22 mouse cellular contexts compared by ENCODE assay signal in the genomic region with DNA sequence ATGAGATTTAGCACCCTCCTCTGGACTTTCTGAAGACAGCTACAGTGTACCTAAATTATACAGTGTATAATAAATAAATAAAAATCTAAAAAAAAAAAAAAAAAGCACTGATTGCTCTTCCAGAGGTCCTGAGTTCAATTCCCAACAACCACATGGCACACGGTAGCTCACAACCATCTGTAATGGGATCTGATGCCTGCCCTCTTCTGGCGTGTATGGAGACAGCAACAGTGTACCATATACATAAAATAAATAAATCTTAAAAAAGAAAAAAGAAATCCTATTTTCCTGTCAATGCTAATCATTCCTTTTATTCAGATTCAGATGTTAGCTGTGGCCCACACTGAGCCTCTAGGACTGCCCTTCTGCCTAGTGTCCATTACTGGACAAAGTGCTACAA. TPM values are rescaled to one million over a fixed set of nuclear protein-coding genes. Genes with fewer than 3 reads are reported as not detected.
DNase-seq lines count a peak whose midpoint lies in the region; ATAC-seq and TF ChIP-seq lines count a peak whose summit lies in the region.
"Had no signal": no experiment of that assay in that cellular context is flagged by ENCODE, and none has a peak within 500 bp of the region (broad histone marks: within the 10 kb centered on the region; RNA-seq: fewer than 3 reads in every experiment).

No protein-coding gene starts in this region.

- peaks cover 21% of the 10 kb centered on the region for H3K36me3 ChIP-seq in heart, postnatal 0 days (replicated peaks; ENCODE audit: control insufficient read depth, insufficient read depth, low read length)
- H3K36me3 ChIP-seq in liver, postnatal 0 days (replicated peaks; ENCODE audit: insufficient read depth, low read length): peaks cover 10% of the 10 kb centered on the region
- H3K36me3 ChIP-seq in MEL (ENCODE audit: control insufficient read depth in 1 of 2, insufficient read depth in 2 of 2, low read length in 2 of 2): no peaks in the 10 kb centered on the region

- no peak overlapping the region for H3K4me3 ChIP-seq in heart, postnatal 0 days (ENCODE audit: low read depth, low read length)
- no peak overlapping the region for H3K4me3 ChIP-seq in liver, postnatal 0 days (ENCODE audit: low read depth, low read length)
- no peak overlapping the region for H3K4me3 ChIP-seq in MEL (ENCODE audit: control insufficient read depth in 1 of 2, insufficient read depth in 1 of 2, low read depth in 2 of 2, low read length in 2 of 2)
- H3K4me3 ChIP-seq in embryonic fibroblast, embryonic 13.5 days (ENCODE audit: insufficient read depth, low read length): no peak overlapping the region
- H3K4me3 ChIP-seq: embryonic facial prominence, embryonic 10.5 days; erythroblast, embryonic 14.5 days; heart, embryonic 10.5 days; hindbrain, embryonic 15.5 days; liver, embryonic 13.5 days had no signal

- peak; percentile 16 for TF ChIP-seq RAD21 in MEL (IDR thresholded peaks at IDR 0.05; ENCODE audit: low read depth, low read length)

- H3K79me2 ChIP-seq in MEL (ENCODE audit: control insufficient read depth, insufficient read depth, low read length, poor library complexity): no peaks in the 10 kb centered on the region

- no peak overlapping the region for H3K4me2 ChIP-seq in heart, postnatal 0 days (ENCODE audit: low read depth, low read length)
- H3K4me2 ChIP-seq in liver, postnatal 0 days (ENCODE audit: low read depth, low read length): no peak overlapping the region
- H3K4me2 ChIP-seq: hindbrain, embryonic 15.5 days; liver, embryonic 13.5 days; midbrain, embryonic 11.5 days had no signal

- TF ChIP-seq CTCF in heart, postnatal 0 days (IDR thresholded peaks at IDR 0.05; ENCODE audit: low read depth): peak; percentile 13; the same call in 1 of the 2 replicates
- TF ChIP-seq CTCF in liver, postnatal 0 days (IDR thresholded peaks at IDR 0.05; ENCODE audit: low read depth): peak; percentile 33
- peak in 2 of 3 experiments; percentile 30 to 39; a peak in 4 of 6 replicates for TF ChIP-seq CTCF in MEL (IDR thresholded peaks at IDR 0.05 in 2 of 3, conservative IDR thresholded peaks at IDR 0.05 in 1 of 3; ENCODE audit: control insufficient read depth in 1 of 3, insufficient read depth in 1 of 3, low read depth in 2 of 3, low read length in 3 of 3, poor library complexity in 1 of 3, severe bottlenecking in 1 of 3)
- TF ChIP-seq CTCF in embryonic fibroblast, embryonic 13.5 days (IDR thresholded peaks at IDR 0.05; ENCODE audit: borderline replicate concordance, insufficient read depth, low read length): 0 out of 2 replicates have a peak, but pooled peaks have one; percentile 3

- 82% methylated on average over 2 of the region's 2 CpGs for whole genome bisulfite sequencing in heart, postnatal 0 days
- WGBS in liver, postnatal 0 days (ENCODE audit: insufficient replicate concordance): 69% methylated on average over 2 of the region's 2 CpGs

- no peak for DNase-seq in heart, postnatal 0 days (ENCODE audit: low spot score)
- no peak for DNase-seq in heart, postnatal 25 days (ENCODE audit: low spot score)
- no peak for DNase-seq in liver, postnatal 0 days
- no peak for DNase-seq in liver
- peak; percentile 40 for DNase-seq in MEL (ENCODE audit: low read depth, low spot score)
- DNase-seq: adrenal gland, postnatal 14 days; cerebellum, adult 2 months; gastrocnemius, postnatal 25 days; heart, postnatal 36 days; kidney, adult 18-20 months; kidney, postnatal 4 days; liver, embryonic 13.5 days; lung, postnatal 36 days; right cerebral cortex, postnatal 25 days; thymus, postnatal 25 days had no signal

- intact Hi-C loops in heart, postnatal 25 days (cut with DNase I): no loop called here

- H3K4me1 ChIP-seq in heart, postnatal 0 days (ENCODE audit: control insufficient read depth, insufficient read depth): no peaks in the 10 kb centered on the region
- no peaks in the 10 kb centered on the region for H3K4me1 ChIP-seq in liver, postnatal 0 days (ENCODE audit: insufficient read depth)
- H3K4me1 ChIP-seq in MEL (ENCODE audit: control insufficient read depth in 1 of 2, insufficient read depth in 2 of 2, low read length in 2 of 2): no peaks in the 10 kb centered on the region
- no peaks in the 10 kb centered on the region for H3K4me1 ChIP-seq in embryonic fibroblast, embryonic 13.5 days (ENCODE audit: control insufficient read depth, insufficient read depth, low read length)
- H3K4me1 ChIP-seq: embryonic facial prominence, embryonic 10.5 days; heart, embryonic 10.5 days; hindbrain, embryonic 15.5 days; liver, embryonic 13.5 days had no signal

- TF ChIP-seq POLR2A in MEL (IDR thresholded peaks at IDR 0.05; ENCODE audit: control insufficient read depth in 1 of 2, insufficient read depth in 1 of 2, low read depth in 1 of 2, low read length in 2 of 2, poor library complexity in 1 of 2): no peak
- TF ChIP-seq POLR2A in embryonic fibroblast, embryonic 13.5 days (IDR thresholded peaks at IDR 0.05; ENCODE audit: low read depth, low read length): no peak

- ATAC-seq in heart, postnatal 0 days (ENCODE audit: insufficient read depth, low read depth): no peak
- no peak for ATAC-seq in liver, postnatal 0 days
- no peak for ATAC-seq in granulocyte monocyte progenitor cell, adult 5-6 weeks (replicated peaks; ENCODE audit: poor library complexity, severe bottlenecking)

- H3K27me3 ChIP-seq in heart, postnatal 0 days (ENCODE audit: control insufficient read depth, insufficient read depth, low read length): no peaks in the 10 kb centered on the region
- H3K27me3 ChIP-seq in liver, postnatal 0 days (ENCODE audit: insufficient read depth, low read length): no peaks in the 10 kb centered on the region
- H3K27me3 ChIP-seq in MEL (ENCODE audit: control insufficient read depth in 1 of 2, insufficient read depth in 2 of 2, low read length in 2 of 2): no peaks in the 10 kb centered on the region
- H3K27me3 ChIP-seq: hindbrain, embryonic 15.5 days; liver, embryonic 13.5 days had no signal

- H3K9ac ChIP-seq in heart, postnatal 0 days (replicated peaks; ENCODE audit: low read depth, low read length): no peak overlapping the region
- no peak overlapping the region for H3K9ac ChIP-seq in liver, postnatal 0 days (replicated peaks)
- no peak overlapping the region for H3K9ac ChIP-seq in MEL (ENCODE audit: control insufficient read depth, low read depth, low read length, poor library complexity, severe bottlenecking)
- H3K9ac ChIP-seq: hindbrain, embryonic 15.5 days; liver, embryonic 13.5 days had no signal

- TF ChIP-seq EP300 in heart, postnatal 0 days (IDR thresholded peaks at IDR 0.05; ENCODE audit: low read depth): no peak
- no peak for TF ChIP-seq EP300 in liver, postnatal 0 days (IDR thresholded peaks at IDR 0.05; ENCODE audit: low read depth)
- TF ChIP-seq EP300 in MEL (IDR thresholded peaks at IDR 0.05; ENCODE audit: low read depth in 1 of 2, low read length in 2 of 2): no peak

- no peak overlapping the region for H3K27ac ChIP-seq in heart, postnatal 0 days (ENCODE audit: low read depth)
- no peak overlapping the region for H3K27ac ChIP-seq in liver, postnatal 0 days (ENCODE audit: low read depth)
- no peak overlapping the region for H3K27ac ChIP-seq in MEL (ENCODE audit: control insufficient read depth, low read depth, low read length)
- H3K27ac ChIP-seq in embryonic fibroblast, embryonic 13.5 days (ENCODE audit: insufficient read depth, low read length): no peak overlapping the region
- H3K27ac ChIP-seq: embryonic facial prominence, embryonic 10.5 days; heart, embryonic 10.5 days; hindbrain, embryonic 15.5 days; liver, embryonic 13.5 days had no signal

- H3K9me3 ChIP-seq in heart, postnatal 0 days (replicated peaks; ENCODE audit: control insufficient read depth, low read length): no peaks in the 10 kb centered on the region; the same call in 1 of the 2 replicates
- 0 out of 2 replicates have a peak, but pooled peaks cover 3% of the 10 kb centered on the region for H3K9me3 ChIP-seq in liver, postnatal 0 days (ENCODE audit: low read length)
- no peaks in the 10 kb centered on the region for H3K9me3 ChIP-seq in MEL (replicated peaks; ENCODE audit: insufficient read depth, low read length)
- H3K9me3 ChIP-seq: embryonic facial prominence, embryonic 10.5 days; heart, embryonic 10.5 days; hindbrain, embryonic 15.5 days; liver, embryonic 13.5 days had no signal

TF ChIP-seq in MEL, 35 proteins besides CTCF, POLR2A, EP300 and RAD21 (continues in another document):
- no peak for TF ChIP-seq NELFE (IDR thresholded peaks at IDR 0.05; ENCODE audit: low read depth, low read length)
- TF ChIP-seq MAX (IDR thresholded peaks at IDR 0.05; ENCODE audit: low read length): no peak
- TF ChIP-seq GABPA (IDR thresholded peaks at IDR 0.05; ENCODE audit: low read depth, low read length): no peak
- no peak for TF ChIP-seq MAFK (IDR thresholded peaks at IDR 0.05; ENCODE audit: borderline replicate concordance, low read depth, low read length)
- no peak for TF ChIP-seq ZKSCAN1 (IDR thresholded peaks at IDR 0.05; ENCODE audit: low read depth, low read length)

RNA-seq across cellular contexts. Expression of gene Glg1, which starts 9.3 kb away (rescaled TPM):
- 30.5 and 41.9 TPM in 2 replicates for total RNA-seq in heart, postnatal 0 days (2014; rRNA removed; ENCODE audit: low replicate concordance)
- polyA plus RNA-seq in heart, postnatal 0 days (2015; fragmentation: Nextera tagmentation; extraction: Ambion mirVana): 37.1 and 38.2 TPM in 2 replicates
- 100 to 1,000 TPM in 1 of 2 experiments, 10 to 100 TPM in 1; 96.0 to 105 TPM for total RNA-seq in heart, postnatal 25 days (2021)
- polyA plus RNA-seq in liver, postnatal 0 days (2015; fragmentation: Nextera tagmentation; extraction: Ambion mirVana): 10.8 and 13.0 TPM in 2 replicates
- 15.9 and 20.2 TPM in 2 replicates for total RNA-seq in MEL (2012; rRNA removed)
- polyA plus RNA-seq in MEL (2012; ENCODE audit: insufficient read depth in 1 of 2, insufficient read length in 2 of 2, low read depth in 1 of 2, low replicate concordance in 2 of 2, missing spikeins in 1 of 2): 10 to 100 TPM; 34.3 to 37.2 TPM
- polyA plus RNA-seq in embryonic fibroblast, embryonic 13.5 days (2011; ENCODE audit: insufficient read length, low read depth, missing spikeins): 130 and 132 TPM in 2 replicates
- total RNA-seq in granulocyte monocyte progenitor cell, adult 5-6 weeks (2014; fragmentation: Nextera tagmentation): 27.0 and 30.8 TPM in 2 replicates
- 42.0 and 45.4 TPM in 2 replicates for total RNA-seq in granulocyte monocyte progenitor cell, adult 5-6 weeks (2017)

RNA-seq across cellular contexts. Expression of gene Rfwd3, which starts 31.7 kb away (rescaled TPM):
- total RNA-seq in heart, postnatal 0 days (2014; rRNA removed; ENCODE audit: low replicate concordance): 20.5 and 32.7 TPM in 2 replicates
- polyA plus RNA-seq in heart, postnatal 0 days (2015; fragmentation: Nextera tagmentation; extraction: Ambion mirVana): 16.0 TPM in 2 replicates
- total RNA-seq in heart, postnatal 25 days (2021): 10 to 100 TPM; 16.7 to 17.9 TPM
- 14.5 and 17.6 TPM in 2 replicates for polyA plus RNA-seq in liver, postnatal 0 days (2015; fragmentation: Nextera tagmentation; extraction: Ambion mirVana)
- 54.2 and 59.3 TPM in 2 replicates for total RNA-seq in MEL (2012; rRNA removed)
- polyA plus RNA-seq in MEL (2012; ENCODE audit: insufficient read depth in 1 of 2, insufficient read length in 2 of 2, low read depth in 1 of 2, low replicate concordance in 2 of 2, missing spikeins in 1 of 2): 10 to 100 TPM in 1 of 2 experiments, not detected in 1; 63.2 TPM
- polyA plus RNA-seq in embryonic fibroblast, embryonic 13.5 days (2011; ENCODE audit: insufficient read length, low read depth, missing spikeins): 30.5 and 35.3 TPM in 2 replicates
- total RNA-seq in granulocyte monocyte progenitor cell, adult 5-6 weeks (2014; fragmentation: Nextera tagmentation): 73.8 and 74.6 TPM in 2 replicates
- 72.6 and 77.3 TPM in 2 replicates for total RNA-seq in granulocyte monocyte progenitor cell, adult 5-6 weeks (2017)
